Mouse (Mus musculus) adrenal gland (tissue): Measurements from ENCODE around the gene Rps26.
"Not testable (repeated sequence)": the region's sequence is repeated elsewhere in the genome, so short reads cannot be mapped to it uniquely, and the experiment has no call there.

ENCODE experiments used
- intact Hi-C: fragments of 180-260 bp; cut with DNase I; formaldehyde crosslinking; loops from one replicate; pipeline ENCODE4 v1.15.1; 2025

Gene Rps26

DNA sequence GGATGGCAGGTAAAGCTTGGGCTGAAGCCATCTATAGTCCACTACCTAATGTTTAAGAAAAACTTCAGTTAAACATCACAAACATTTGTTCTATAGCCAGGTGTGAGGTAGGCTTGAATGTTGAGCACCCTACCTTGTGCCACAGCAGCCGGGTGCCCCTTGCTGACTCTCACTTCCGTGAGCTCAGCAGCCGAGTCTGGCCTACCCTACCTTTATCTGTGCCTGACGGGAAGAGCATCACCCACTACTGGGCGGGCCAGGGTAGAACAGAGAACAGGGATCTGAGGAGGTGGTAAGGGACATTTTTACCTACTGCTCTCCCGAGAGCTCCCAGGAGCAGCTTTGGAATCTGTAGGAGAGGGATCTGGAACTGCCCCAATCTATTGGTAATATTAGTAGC lies 16.2 kb upstream of the Rps26 start:
- intact Hi-C loops = no loop called here

DNA sequence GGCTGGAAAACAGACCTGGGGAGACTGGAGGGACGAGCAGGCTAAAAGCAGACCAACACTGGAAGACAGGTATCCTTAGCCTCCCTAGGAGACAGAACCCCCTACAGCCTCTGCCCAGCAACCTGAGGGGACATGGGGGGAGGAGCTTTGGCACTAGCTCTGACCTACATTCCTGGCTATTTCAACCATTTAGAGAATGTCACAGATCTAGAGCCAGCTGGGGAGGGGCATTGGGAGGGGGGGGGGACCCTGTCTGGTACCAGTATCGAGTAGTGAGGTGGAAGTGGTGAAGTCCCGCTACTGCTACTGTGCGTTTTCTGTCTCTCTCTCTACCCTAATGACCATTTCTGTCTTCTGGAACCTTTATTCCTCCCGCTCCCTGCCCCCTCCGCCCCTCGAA lies 15.3 kb upstream of the Rps26 start:
- intact Hi-C loops = no loop called here

- intact Hi-C loops = no loop called here
These were observed 14.3 kb upstream of the Rps26 start for GRCm38 (mm10) chr10:128640891-128641290.

DNA sequence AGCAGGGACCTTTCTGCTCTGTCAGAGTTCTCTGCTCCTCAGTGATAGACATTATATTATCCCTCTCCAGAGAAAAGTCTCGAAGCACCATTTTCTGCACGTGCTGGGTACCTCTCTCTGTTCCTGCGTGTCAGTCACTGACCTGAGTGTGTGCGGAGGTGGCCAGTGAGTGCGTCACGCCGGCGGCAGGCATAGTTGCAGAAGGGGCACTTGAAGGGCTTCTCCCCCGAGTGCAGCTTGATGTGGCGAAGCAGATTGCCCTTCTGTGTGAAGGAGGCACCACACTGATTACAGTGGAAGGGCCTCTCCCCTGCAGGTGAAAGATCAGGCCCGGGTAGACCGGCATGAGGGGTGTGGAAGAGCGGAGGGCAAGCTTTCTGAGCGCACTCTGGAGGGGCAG lies 13.5 kb upstream of the Rps26 start:
- intact Hi-C loops = no loop called here

DNA sequence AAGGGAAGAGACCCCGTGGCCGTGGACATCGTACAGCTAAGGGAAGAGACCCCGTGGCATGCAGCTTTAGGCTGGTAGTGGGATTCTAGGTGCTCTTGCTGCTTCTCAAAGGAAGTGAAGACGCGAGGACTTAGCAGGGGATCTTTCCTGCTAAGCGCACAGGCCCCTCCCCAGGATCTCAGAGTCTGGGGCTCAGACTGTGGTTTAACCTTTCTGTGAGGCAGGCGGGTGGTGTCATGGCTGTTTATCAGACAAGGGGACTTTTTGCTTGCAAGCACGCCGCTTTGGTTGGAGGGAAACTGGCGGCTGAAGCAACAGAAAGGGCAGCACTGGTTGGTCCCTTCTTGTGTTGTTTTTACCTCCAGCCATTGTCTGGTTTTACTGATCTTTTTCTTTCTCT lies 10.5 kb upstream of the Rps26 start:
- intact Hi-C loops = no loop called here

GRCm38 (mm10) chr10:128636561-128636960 lies 10.0 kb upstream of the Rps26 start:
- intact Hi-C loops = no loop called here

- intact Hi-C loops = no loop called here
These were observed 9.2 kb upstream of the Rps26 start for GRCm38 (mm10) chr10:128635697-128636096.

- intact Hi-C loops = no loop called here
These were observed 5.0 kb upstream of the Rps26 start for GRCm38 (mm10) chr10:128631571-128631970.

DNA sequence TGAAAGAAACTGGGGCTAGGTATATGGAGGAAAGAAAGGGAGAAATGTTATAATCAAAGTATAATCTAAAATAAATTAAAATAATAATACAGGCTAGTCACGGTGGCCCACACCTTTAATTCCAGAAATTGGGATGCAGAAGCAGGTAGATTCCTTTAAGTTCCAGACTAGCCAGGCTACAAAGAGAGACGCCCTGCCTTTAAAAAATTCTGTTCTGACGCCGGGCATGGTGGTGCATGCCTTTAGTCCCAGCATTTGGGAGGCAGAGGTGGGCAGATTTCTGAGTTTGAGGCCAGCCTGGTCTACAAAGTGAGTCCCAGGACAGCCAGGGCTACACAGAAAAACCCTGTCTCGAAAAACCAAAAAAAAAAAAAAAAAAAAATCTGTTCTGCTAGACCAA lies 3.8 kb upstream of the Rps26 start:
- intact Hi-C loops = not testable (repeated sequence)

GRCm38 (mm10) chr10:128629746-128630145 lies 3.2 kb upstream of the Rps26 start:
- intact Hi-C loops = loop anchor here (5.0 kb wide), 1 partner anchor 43 kb away; the partner anchor contains the start of gene Suox

DNA sequence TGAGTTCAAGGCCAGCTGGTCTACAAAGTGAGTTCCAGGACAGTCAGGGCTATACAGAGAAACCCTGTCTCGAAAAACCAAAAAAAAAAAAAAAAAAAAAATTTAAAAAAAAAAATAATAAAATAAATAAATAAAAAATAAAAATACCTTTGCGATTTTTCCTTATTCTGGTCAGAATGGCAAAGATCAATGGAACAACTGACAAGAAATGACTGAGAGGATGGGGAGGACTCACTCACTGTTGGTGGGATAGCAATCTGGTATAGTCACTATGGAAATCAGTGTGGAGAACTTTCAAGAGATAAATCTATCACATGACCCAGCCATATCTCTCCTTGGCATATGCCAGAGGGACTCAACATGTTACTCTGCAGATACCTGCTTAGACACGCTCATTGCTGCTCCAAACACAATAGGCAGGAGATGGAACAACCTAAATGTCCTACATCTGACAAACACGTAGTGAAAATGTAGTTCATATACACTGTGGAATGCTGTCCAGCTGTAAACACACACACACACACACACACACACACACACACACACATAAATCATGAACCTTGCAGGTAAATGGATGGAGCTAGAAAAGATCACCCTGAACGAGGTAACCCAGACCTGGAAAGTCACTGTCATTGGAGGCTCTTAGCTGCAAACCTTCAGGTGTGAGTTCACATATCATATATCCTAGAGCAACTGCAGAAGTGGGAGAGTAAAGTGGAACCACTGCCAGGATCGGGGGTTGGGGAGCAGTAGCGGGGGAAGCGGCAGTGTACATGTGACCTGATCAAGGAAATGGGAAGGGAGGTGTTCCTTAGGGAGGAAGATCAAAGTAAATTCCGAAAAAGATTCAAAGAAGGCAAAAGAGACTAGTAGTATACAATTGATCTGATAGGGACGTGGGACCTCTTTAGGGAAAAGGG lies 1.1 kb upstream of the Rps26 start:
- intact Hi-C loops = loop anchor here (5.0 kb wide), 1 partner anchor 45 kb away; the partner anchor contains the start of gene Suox

GRCm38 (mm10) chr10:128625287-128625894 lies 1.2 kb downstream of the Rps26 start:
- intact Hi-C loops = loop anchor here (5.0 kb wide), 1 partner anchor 47 kb away; the partner anchor contains the start of gene Suox

GRCm38 (mm10) chr10:128623106-128623613 lies 3.4 kb downstream of the Rps26 start:
- intact Hi-C loops = not testable (repeated sequence)

DNA sequence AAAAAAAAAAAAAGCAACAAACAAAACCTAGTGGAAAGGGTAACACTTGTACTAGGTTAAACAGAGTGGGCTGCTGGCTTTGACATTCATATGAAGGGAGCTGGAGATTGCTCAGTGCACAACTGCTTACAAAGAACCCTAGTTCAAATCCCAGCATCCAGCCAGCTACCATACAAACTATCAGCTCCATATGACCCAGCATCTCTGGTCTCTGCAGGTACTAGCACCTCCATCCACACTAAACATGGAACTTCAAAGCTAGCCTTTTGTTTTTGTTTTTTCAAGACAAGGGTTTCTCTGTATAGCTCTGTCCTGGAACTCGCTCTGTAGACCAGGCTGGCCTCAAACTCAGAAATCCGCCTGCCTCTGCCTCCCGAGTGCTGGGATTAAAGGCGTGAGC lies 3.8 kb downstream of the Rps26 start:
- intact Hi-C loops = no loop called here

- intact Hi-C loops = no loop called here
These were observed 4.5 kb downstream of the Rps26 start for GRCm38 (mm10) chr10:128621986-128622520.

DNA sequence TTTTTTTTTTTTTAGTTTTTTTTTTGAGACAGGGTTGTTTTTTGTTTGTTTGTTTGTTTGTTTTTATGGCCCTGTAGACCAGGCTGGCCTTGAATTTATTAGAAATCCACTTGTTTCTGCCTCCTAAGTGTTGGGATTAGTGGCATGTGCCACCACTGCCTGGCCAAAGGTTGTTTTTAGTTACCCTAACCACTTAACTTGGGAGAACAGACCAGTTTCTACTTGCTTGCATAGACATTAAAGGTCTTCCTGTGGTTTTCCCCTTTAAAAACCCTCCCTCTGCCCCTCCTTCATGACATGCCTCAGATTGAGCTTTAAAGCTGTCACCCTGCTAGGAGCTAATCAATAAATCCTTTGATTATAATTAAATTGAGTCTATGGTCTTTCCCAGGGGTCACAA lies 6.3 kb downstream of the Rps26 start:
- intact Hi-C loops = no loop called here

- intact Hi-C loops = not testable (repeated sequence)
These were observed 7.4 kb downstream of the Rps26 start for GRCm38 (mm10) chr10:128619148-128619547.

GRCm38 (mm10) chr10:128618570-128618969 lies 8.0 kb downstream of the Rps26 start:
- intact Hi-C loops = no loop called here

DNA sequence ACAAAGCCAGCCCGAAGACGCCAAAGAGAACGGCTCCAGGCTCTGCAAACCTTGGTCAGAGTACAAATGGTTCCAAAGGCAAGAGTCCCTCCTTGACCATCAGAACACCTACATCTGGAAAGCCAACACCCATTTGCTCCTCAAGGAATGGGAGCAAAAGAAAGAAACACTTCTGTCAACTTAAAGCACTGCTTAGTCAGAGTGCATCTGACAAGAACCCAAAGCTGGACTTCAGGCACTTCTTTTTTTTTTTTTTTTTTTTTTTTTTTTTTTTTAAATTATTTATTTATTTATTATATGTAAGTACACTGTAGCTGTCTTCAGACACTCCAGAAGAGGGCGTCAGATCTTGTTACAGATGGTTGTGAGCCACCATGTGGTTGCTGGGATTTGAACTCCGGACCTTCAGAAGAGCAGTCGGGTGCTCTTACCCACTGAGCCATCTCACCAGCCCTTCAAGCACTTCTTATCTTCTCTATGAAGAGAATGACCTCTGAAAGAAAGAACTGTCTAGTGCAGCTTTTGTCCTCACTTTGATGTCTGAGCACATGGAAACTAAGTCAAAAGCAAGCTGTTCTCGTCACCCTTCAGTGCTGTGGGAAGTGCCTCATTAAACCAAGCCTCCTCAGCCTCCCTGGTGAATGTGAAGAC lies 10.6 kb downstream of the Rps26 start:
- intact Hi-C loops = not testable (repeated sequence)

DNA sequence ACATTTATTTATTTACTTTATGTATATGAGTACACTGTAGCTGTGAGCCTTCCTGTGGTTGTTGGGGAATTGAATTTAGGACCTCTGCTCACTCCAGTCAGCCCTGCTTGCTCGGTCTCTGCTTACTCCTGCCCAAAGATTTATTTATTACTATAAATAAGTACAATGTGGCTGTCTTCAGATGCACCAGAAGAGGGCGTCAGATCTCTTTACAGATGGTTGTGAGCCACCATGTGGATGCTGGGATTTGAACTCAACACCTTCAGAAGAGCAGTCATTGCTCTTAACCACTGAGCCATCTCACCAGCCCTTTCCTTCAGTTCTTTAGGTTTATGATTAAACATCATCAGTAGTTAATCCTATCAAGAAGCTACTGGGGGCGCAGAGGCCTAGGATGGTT lies 11.6 kb downstream of the Rps26 start:
- intact Hi-C loops = loop anchor here (5.0 kb wide), 1 partner anchor 57 kb away; the partner anchor contains the start of gene Suox

GRCm38 (mm10) chr10:128613820-128614219 lies 12.7 kb downstream of the Rps26 start:
- intact Hi-C loops = loop anchor here (5.0 kb wide), 1 partner anchor 58 kb away; the partner anchor contains the start of gene Suox
